Mouse (Mus musculus) CD4-positive naive resting alpha-beta T cell, adult 76 days (primary cell): ENCODE data around the gene Ctsl. TPM values are rescaled to one million over a fixed set of nuclear protein-coding genes. Genes with fewer than 3 reads are reported as not detected.

Source experiments
- total RNA-seq: library from RNA; stranded (reverse); gene quantifications from one replicate; pipeline ENCODE4 v1.2.4, GENCODE M21; 2023

The Ctsl gene
- total RNA-seq = 30.1 TPM

GRCm38 (mm10) chr13:64370173-64370940 lies at the start of gene Ctsl:
Gene Ctsl, minus strand, starts transcription at chr13:64370890.

DNA sequence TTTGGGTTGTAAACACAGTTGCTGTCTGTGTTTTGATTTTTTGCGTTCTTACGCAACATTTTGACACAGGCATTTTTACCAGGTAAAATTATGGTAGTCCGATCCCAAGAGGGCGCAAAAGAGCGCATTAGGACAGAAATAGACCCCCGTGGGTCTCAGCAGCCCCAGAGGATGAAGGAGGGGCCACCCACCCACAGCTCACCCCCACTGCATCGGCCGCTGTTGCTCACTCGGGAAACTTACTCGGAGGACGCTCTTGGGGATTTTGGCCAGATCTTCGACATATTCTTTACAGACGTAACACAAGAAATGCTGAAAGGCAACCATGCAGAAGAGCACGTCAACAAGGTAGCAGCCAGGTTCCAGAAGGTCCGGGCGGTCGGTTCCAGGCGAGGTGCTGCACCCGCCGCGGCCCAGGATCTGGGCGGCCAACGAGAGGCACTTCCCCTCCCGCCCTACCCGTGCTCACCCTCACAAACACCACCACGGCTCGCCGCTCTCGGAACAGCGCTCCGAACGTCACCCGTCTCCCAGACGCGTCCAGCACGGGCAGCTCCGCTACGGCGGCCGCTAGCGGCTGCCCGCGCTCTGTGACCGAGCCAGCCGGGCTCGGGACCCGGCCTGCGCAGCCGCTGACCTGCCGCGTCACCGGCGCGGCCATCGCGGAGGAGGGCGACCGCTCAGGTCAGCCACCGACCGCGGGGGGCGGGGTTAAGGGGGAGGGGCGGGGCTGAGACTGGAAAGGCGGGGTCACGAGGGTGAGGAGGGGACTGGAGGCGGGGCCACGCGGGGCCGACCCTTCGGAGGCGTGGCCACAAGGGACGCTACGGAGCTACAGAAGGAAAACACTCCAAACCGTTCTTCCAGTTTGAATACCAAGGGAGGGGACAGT lies 58.4 kb downstream of the Ctsl start, which contains the start of gene Aaed1:
Gene Aaed1 (minus strand): TSS at position 687 of the 892 bp plus-strand sequence.

Other genes starting within 250 kb of the Ctsl start
- gene Slc35d2, start 241.5 kb downstream of the Ctsl start, total RNA-seq = 14.9 TPM
- 6.6 TPM for gene Zfp367, start 217.7 kb downstream of the Ctsl start, total RNA-seq
- 13.9 TPM for gene Habp4, start 209.1 kb downstream of the Ctsl start, total RNA-seq
- gene Cdc14b, start 95.6 kb downstream of the Ctsl start, total RNA-seq = 18.8 TPM
- 46.8 TPM for gene Aaed1, start 58.2 kb downstream of the Ctsl start, total RNA-seq
- gene Cdk20, start 61.4 kb upstream of the Ctsl start, total RNA-seq = 4.1 TPM
- gene Fam240b, start 126.9 kb upstream of the Ctsl start, total RNA-seq = not detected